Mouse (Mus musculus) CH12.LX (cell line): ENCODE measurements around the gene Lyg2. TPM values are rescaled to one million over a fixed set of nuclear protein-coding genes. Genes with fewer than 3 reads are reported as not detected.

Source experiments
- DNase-seq: peaks from one replicate; pipeline ENCODE4 v3.0.0-alpha.2; 2013; ENCODE audit errors: extremely low read depth
- H3K27ac ChIP-seq: 2 replicates; pipeline ENCODE4 v1.5.1; 2012; ENCODE audit warnings: low read depth, mild to moderate bottlenecking, control low read depth, moderate library complexity; ENCODE audit not compliant: insufficient read depth
- H3K27me3 ChIP-seq: replicated peaks from 2 replicates; pipeline ENCODE3; 2012; ENCODE audit warnings: inconsistent platforms
- H3K36me3 ChIP-seq, 2 experiments: replicated peaks in 1 of 2; 2 replicates each; pipeline versions ENCODE3 to v1.6.1; 2012; ENCODE audit warnings: inconsistent platforms in 1 of 2, low read length in 1 of 2, mild to moderate bottlenecking in 1 of 2, mixed read lengths in 1 of 2, moderate library complexity in 1 of 2; ENCODE audit not compliant: control insufficient read depth in 1 of 2, insufficient read depth in 1 of 2
- H3K4me1 ChIP-seq, 2 experiments: 2 replicates each; pipeline ENCODE4 v1.6.1; 2012; ENCODE audit warnings: inconsistent platforms in 1 of 2, moderate library complexity in 1 of 2; ENCODE audit not compliant: insufficient read depth in 2 of 2, control insufficient read depth in 1 of 2
- H3K4me2 ChIP-seq: 2 replicates; pipeline ENCODE4 v1.6.1; 2012; ENCODE audit warnings: low read depth, mild to moderate bottlenecking, control low read depth; ENCODE audit not compliant: poor library complexity, insufficient read depth, severe bottlenecking
- H3K4me3 ChIP-seq, 3 experiments: fragments of 150-350 bp in 1 of 3; sonication (generic) in 1 of 3; replicated peaks in 1 of 3; 2 replicates each; pipeline versions ENCODE3 to v1.5.1; 2011 to 2012; ENCODE audit warnings: low read depth in 2 of 3, low read length in 2 of 3, mild to moderate bottlenecking in 2 of 3, moderate library complexity in 2 of 3, control low read depth in 1 of 3, improper control_type of control experiment in 1 of 3, inconsistent platforms in 1 of 3, mixed read lengths in 1 of 3; ENCODE audit not compliant: poor library complexity in 1 of 3
- H3K79me2 ChIP-seq: replicated peaks from 2 replicates; pipeline ENCODE4 v1.6.1; 2012; ENCODE audit warnings: mild to moderate bottlenecking, moderate library complexity; ENCODE audit not compliant: control insufficient read depth, poor library complexity, insufficient read depth, severe bottlenecking; ENCODE audit errors: extremely low read depth
- H3K9ac ChIP-seq: 2 replicates; pipeline ENCODE4 v1.6.1; 2012; ENCODE audit warnings: low read depth, mild to moderate bottlenecking, control low read depth, moderate library complexity; ENCODE audit not compliant: insufficient read depth
- H3K9me3 ChIP-seq: replicated peaks from 2 replicates; pipeline ENCODE3; 2012; ENCODE audit warnings: low read length, inconsistent platforms, mixed read lengths
- BHLHE40 ChIP-seq: IDR thresholded peaks from 2 replicates; pipeline ENCODE4 v1.6.1; 2011; ENCODE audit warnings: mild to moderate bottlenecking, low read depth, low read length, improper control_type of control experiment
- CTCF ChIP-seq, 2 experiments: IDR thresholded peaks in 1 of 2; conservative IDR thresholded peaks in 1 of 2; 2 replicates each; pipeline ENCODE4 v1.5.1; 2011 to 2012; ENCODE audit warnings: low read depth in 2 of 2, low read length in 2 of 2, improper control_type of control experiment in 1 of 2, inconsistent platforms in 1 of 2, mild to moderate bottlenecking in 1 of 2, moderate library complexity in 1 of 2
- E2F4 ChIP-seq: IDR thresholded peaks from 2 replicates; pipeline ENCODE4 v1.6.1; 2011; ENCODE audit warnings: low read depth, low read length, improper control_type of control experiment; ENCODE audit not compliant: insufficient replicate concordance
- ELF1 ChIP-seq: IDR thresholded peaks from 2 replicates; pipeline ENCODE4 v1.6.1; 2014; ENCODE audit warnings: low read depth, mild to moderate bottlenecking, inconsistent platforms, low read length, improper control_type of control experiment
- ETS1 ChIP-seq: conservative IDR thresholded peaks from 2 replicates; pipeline ENCODE4 v1.6.1; 2012; ENCODE audit warnings: low read depth, mild to moderate bottlenecking, inconsistent platforms, low read length, improper control_type of control experiment, moderate library complexity
- GABPA ChIP-seq: IDR thresholded peaks from 2 replicates; pipeline ENCODE4 v1.6.1; 2012; ENCODE audit warnings: low read depth, low read length, improper control_type of control experiment, inconsistent platforms; ENCODE audit not compliant: insufficient replicate concordance
- IRF4 ChIP-seq: IDR thresholded peaks from 2 replicates; pipeline ENCODE4 v1.6.1; 2014; ENCODE audit warnings: low read depth, mild to moderate bottlenecking, inconsistent platforms, low read length, improper control_type of control experiment
- JUN ChIP-seq: IDR thresholded peaks from 2 replicates; pipeline ENCODE4 v1.6.1; 2011; ENCODE audit warnings: low read depth, mild to moderate bottlenecking, low read length, improper control_type of control experiment, moderate library complexity; ENCODE audit not compliant: insufficient read depth
- JUND ChIP-seq: conservative IDR thresholded peaks from 2 replicates; pipeline ENCODE4 v1.6.1; 2011; ENCODE audit warnings: low read depth, low read length, improper control_type of control experiment
- MAFK ChIP-seq: IDR thresholded peaks from 2 replicates; pipeline ENCODE4 v1.6.1; 2011; ENCODE audit warnings: low read length, improper control_type of control experiment; ENCODE audit not compliant: insufficient replicate concordance
- MEF2A ChIP-seq: IDR thresholded peaks from 2 replicates; pipeline ENCODE4 v1.6.1; 2014; ENCODE audit warnings: low read depth, mild to moderate bottlenecking, inconsistent platforms, low read length, improper control_type of control experiment, borderline replicate concordance
- NRF1 ChIP-seq: IDR thresholded peaks from 2 replicates; pipeline ENCODE4 v1.6.1; 2014; ENCODE audit warnings: low read depth, mild to moderate bottlenecking, inconsistent platforms, low read length, improper control_type of control experiment, moderate library complexity
- PAX5 ChIP-seq: IDR thresholded peaks from 2 replicates; pipeline ENCODE4 v1.6.1; 2012; ENCODE audit warnings: low read length, inconsistent platforms, mixed read lengths
- POLR2A ChIP-seq: IDR thresholded peaks from 2 replicates; pipeline ENCODE4 v1.6.1; 2011; ENCODE audit warnings: low read depth, mild to moderate bottlenecking, improper control_type of control experiment, low read length
- SIN3A ChIP-seq: IDR thresholded peaks from 2 replicates; pipeline ENCODE4 v1.6.1; 2012; ENCODE audit warnings: low read length, improper control_type of control experiment, inconsistent platforms
- SMC3 ChIP-seq: IDR thresholded peaks from 2 replicates; pipeline ENCODE4 v1.6.1; 2011; ENCODE audit warnings: low read depth, low read length, improper control_type of control experiment
- TBP ChIP-seq: conservative IDR thresholded peaks from 2 replicates; pipeline ENCODE4 v1.6.1; 2011; ENCODE audit warnings: low read depth, low read length, improper control_type of control experiment
- TCF12 ChIP-seq: IDR thresholded peaks from 2 replicates; pipeline ENCODE4 v1.6.1; 2014; ENCODE audit warnings: low read depth, mild to moderate bottlenecking, inconsistent platforms, low read length, improper control_type of control experiment
- UBTF ChIP-seq: IDR thresholded peaks from 2 replicates; pipeline ENCODE4 v1.6.1; 2012; ENCODE audit warnings: low read depth, mild to moderate bottlenecking, inconsistent platforms, low read length, improper control_type of control experiment, moderate library complexity
- USF2 ChIP-seq: conservative IDR thresholded peaks from 2 replicates; pipeline ENCODE4 v1.6.1; 2011; ENCODE audit warnings: low read depth, low read length, improper control_type of control experiment
- ZC3H11A ChIP-seq: IDR thresholded peaks from 2 replicates; pipeline ENCODE4 v1.6.1; 2012; ENCODE audit warnings: low read depth, mild to moderate bottlenecking, inconsistent platforms, low read length, improper control_type of control experiment
- ZKSCAN1 ChIP-seq: IDR thresholded peaks from 2 replicates; pipeline ENCODE4 v1.6.1; 2012; ENCODE audit warnings: low read depth, inconsistent platforms, low read length, improper control_type of control experiment, borderline replicate concordance
- ZMIZ1 ChIP-seq: IDR thresholded peaks from 2 replicates; pipeline ENCODE4 v1.6.1; 2012; ENCODE audit warnings: low read depth, mild to moderate bottlenecking, inconsistent platforms, low read length, improper control_type of control experiment
- dilution Hi-C: fragments of 300-500 bp; cut with MboI; formaldehyde crosslinking; loops from 2 replicates; pipeline ENCODE4 v1.14.3; 2020; ENCODE audit warnings: low sequenced_read_pairs; ENCODE audit not compliant: extremely low pct_unique_long_range_greater_than_20kb, extremely low pct_ligation_motif_present
- in situ Hi-C: fragments of 300-500 bp; cut with MboI; formaldehyde crosslinking; loops from 3 replicates; pipeline ENCODE4 v1.14.3; 2019; ENCODE audit warnings: low sequenced_read_pairs, low pct_ligation_motif_present, low pct_unique_long_range_greater_than_20kb, mixed read lengths
- polyA plus RNA-seq: library from polyadenylated mRNA; unstranded; fragments of >175 nt; gene quantifications from 2 replicates; pipeline ENCODE4 v1.2.1, GENCODE M21; 2012; ENCODE audit warnings: low read depth; ENCODE audit not compliant: insufficient read length
- total RNA-seq, 2 experiments: library from RNA; depleted of rRNA; stranded (reverse); fragments of 300-350 nt in 1 of 2; fragments of >200 nt in 1 of 2; gene quantifications; 2 replicates each; pipeline ENCODE4 v1.2.3; 2012 to 2014

Gene Lyg2
- total and polyA plus RNA-seq, 3 experiments = not detected

- TF ChIP-seq ZC3H11A (no peak), MAFK (no peak), SMC3 (no peak), MEF2A (no peak), SIN3A (no peak), BHLHE40 (no peak), IRF4 (no peak), UBTF (no peak), E2F4 (no peak), JUND (no peak), ZMIZ1 (no peak), POLR2A (no peak), NRF1 (no peak), TBP (no peak), GABPA (no peak), JUN (no peak), ELF1 (no peak), CTCF (conservative IDR thresholded peaks at IDR 0.05 in 1 of 2, IDR thresholded peaks at IDR 0.05 in 1 of 2; ENCODE audit: low read depth in 2 of 2, low read length in 2 of 2) (no peak), ETS1 (no peak)
- Histone ChIP-seq H3K36me3 (no peaks in the 10 kb centered on the region), H3K4me3 (no peak overlapping the region), H3K79me2 (no peaks in the 10 kb centered on the region), H3K27me3 (peaks cover 11% of the 10 kb centered on the region), H3K4me2 (no peak overlapping the region), H3K9ac (no peak overlapping the region), H3K4me1 (peaks cover 4 to 7% of the 10 kb centered on the region in 2 experiments; a peak in 1 of 4 replicates), H3K27ac (no peak overlapping the region), H3K9me3 (no peaks in the 10 kb centered on the region)
- in situ Hi-C loops (no loop called here), dilution Hi-C loops (no loop called here)
- DNase-seq = no peak
Measured at GRCm38 (mm10) chr1:37917666-37918065, 1.4 kb upstream of the Lyg2 start.

- Histone ChIP-seq H3K9ac (no peak overlapping the region), H3K79me2 (no peaks in the 10 kb centered on the region), H3K27ac (no peak overlapping the region), H3K9me3 (no peaks in the 10 kb centered on the region), H3K4me1 (no peaks in the 10 kb centered on the region), H3K36me3 (no peaks in the 10 kb centered on the region), H3K27me3 (peaks cover 22% of the 10 kb centered on the region), H3K4me3 (no peak overlapping the region)
- dilution Hi-C loops = no loop called here
- TF ChIP-seq PAX5 = no peak
- TF ChIP-seq TCF12 = no peak
- no peak for TF ChIP-seq POLR2A
- TF ChIP-seq ETS1 = no peak
- no peak for TF ChIP-seq USF2
- no peak for TF ChIP-seq ZKSCAN1
- TF ChIP-seq, all 38 proteins: peak for 0
- H3K4me2 ChIP-seq = no peak overlapping the region
- DNase-seq = no peak
- in situ Hi-C loops = no loop called here
Measured at GRCm38 (mm10) chr1:37912751-37913150, 3.5 kb downstream of the Lyg2 start.
